Mouse (Mus musculus) CD4-positive, CD25-positive, alpha-beta regulatory T cell, adult 9 weeks (primary cell): ENCODE data around the gene Lins1. TPM values are rescaled to one million over a fixed set of nuclear protein-coding genes. Genes with fewer than 3 reads are reported as not detected.

Experiments used
- polyA plus RNA-seq: library from polyadenylated mRNA; unstranded; fragments of 100-300 nt; shearing (Covaris generic); gene quantifications from one replicate; pipeline ENCODE4 v1.2.1, GENCODE M21; 2017

Lins1 gene
- polyA plus RNA-seq, result 14.1 TPM

GRCm38 (mm10) chr7:66689620-66690360 is at the start of gene Lins1:
Gene Lins1 (plus strand): TSS chr7:66689889.

GRCm38 (mm10) chr7:66689294-66689619 is 432 bp upstream of the Lins1 start, which contains the start of gene Asb7:
Gene Asb7 (minus strand): TSS chr7:66689596.

GRCm38 (mm10) chr7:66743377-66743781 is 53.7 kb downstream of the Lins1 start, which contains the start of gene Cers3:
Gene Cers3 (plus strand): TSS chr7:66743504.

Other genes with a start within 250 kb of the Lins1 start
- 7.4 TPM for gene Asb7, start 293 bp upstream of the Lins1 start, polyA plus RNA-seq
- 0.11 TPM for gene Cers3, start 53.6 kb downstream of the Lins1 start, polyA plus RNA-seq
- gene Adamts17, start 149.8 kb downstream of the Lins1 start, polyA plus RNA-seq, result 0.14 TPM